Mouse (Mus musculus): ENCODE measurements at regions not wholly inside any gene's neighbourhood (a gene's known extent, or its start where the extent isn't known, plus 50 kb on each side); places are given as distances from the start of the nearest gene placed in this dataset.

DNA sequence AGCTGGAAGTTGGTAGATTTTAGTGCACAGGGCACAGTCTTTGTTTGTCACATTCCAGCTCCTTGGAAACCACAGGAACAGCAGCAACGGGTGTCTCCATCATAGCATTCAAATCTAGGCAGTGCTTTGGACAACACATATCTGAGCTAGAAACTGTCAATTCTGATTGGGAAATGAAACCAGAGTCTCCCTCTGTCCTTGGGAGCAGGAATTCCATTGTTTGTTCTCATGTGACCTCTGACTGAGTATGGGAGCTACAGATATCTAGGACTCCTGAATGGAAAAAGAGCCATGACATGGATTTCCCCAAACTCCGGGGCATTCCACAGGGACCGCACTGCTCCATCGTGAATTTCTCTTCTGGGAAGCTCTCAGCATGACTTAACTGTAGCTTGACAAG lies 205.5 kb upstream of the Rasgrp1 start:
- DNase-seq, result no peak

DNA sequence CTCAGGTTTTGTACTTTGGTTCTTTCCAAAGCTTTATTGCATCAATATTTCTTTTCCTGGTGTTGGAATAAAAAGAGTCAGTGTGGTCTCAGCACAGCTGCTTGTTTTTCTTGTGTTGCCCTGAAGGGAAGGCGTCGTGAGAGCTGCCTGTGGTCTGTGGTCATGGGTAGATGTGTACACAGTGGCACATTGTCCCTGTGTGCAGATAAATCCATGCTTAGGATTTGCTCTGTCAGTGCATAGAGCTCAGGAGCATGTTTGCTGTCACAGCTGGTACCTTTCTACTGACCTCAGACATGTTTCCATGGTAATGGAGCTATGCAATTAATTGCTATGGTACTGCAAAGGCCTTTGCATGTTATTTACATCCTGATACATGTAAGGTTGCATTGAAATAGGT lies 213.5 kb upstream of the Rasgrp1 start:
- DNase-seq, result no peak

DNA sequence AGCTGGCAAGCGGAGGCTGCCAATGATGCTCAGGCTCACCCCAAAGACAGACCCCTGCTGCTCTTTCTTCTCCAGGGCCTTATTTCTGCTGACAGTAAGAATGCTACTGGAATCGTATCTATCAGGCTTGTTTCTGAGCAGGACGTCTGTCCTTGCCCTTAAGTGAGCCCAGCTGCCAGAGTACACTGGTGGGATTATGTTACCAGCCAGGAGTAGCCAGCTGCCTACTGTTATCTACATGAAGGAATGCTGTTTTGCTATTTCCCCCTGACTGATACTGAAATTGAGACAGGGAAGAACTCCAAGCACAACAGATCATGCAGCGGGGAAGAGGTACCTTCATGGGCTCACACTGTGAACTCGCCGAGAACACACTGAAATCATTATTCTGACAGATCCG lies 228.2 kb upstream of the Rasgrp1 start:
- no peak for DNase-seq

DNA sequence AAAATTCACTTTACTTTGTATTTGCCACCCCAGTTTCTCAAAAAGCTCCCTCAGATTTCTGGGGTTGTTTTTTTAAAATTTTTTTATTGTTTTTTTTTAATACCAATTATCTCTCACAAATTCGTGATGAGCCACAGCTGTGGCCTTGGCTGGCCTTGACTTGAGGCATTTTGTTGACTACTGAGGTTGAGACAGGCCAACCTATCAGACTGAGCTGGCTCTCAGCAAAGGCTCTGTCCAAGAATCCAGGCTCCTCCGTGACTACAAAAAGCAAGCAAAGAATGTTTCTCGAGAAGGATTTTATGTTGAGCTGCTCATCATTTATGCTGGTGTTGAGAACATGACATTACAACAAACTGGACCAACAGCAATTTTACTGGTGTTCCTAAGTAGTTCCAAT lies 244.6 kb upstream of the Rasgrp1 start:
- DNase-seq, result peak; percentile 5

DNA sequence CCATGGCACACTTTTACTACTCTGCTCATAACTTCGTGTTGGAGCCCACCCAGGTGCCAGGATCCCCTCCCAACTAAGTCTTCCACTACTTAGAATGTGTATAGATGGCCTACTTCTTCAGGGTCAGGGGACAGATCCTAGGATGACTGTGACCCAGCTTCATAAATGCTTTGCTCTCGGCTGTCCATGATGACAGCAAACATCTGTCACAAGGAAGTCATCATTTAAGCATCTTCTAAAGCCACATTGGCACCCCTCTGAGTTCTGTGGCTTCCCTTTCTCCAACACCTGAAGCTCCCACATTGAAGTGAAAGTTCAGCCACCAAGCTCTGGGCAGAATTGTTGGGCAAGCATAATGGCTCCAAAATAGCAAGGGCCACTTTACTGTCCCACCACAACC lies 252.2 kb upstream of the Rasgrp1 start:
- no peak for DNase-seq

DNA sequence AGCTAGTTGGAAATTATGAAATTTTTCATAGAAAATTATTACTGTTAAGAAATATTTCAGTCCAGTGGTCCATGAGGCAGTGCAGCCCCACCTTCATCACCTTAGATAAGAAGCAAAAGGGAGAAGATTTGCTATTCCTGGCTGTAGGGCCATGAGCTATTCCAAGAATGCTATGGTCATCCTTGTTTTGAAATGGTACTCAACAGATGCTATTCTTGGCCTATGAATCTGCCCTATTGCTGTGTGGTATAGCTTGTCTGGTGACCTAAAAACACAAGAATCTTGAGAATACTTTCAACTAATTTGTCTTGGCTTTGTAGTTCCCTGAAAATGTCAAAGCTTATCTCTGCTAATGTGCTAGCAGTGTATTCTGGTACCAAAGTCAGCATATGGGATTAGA lies 254.8 kb upstream of the Rasgrp1 start:
- DNase-seq, result no peak

DNA sequence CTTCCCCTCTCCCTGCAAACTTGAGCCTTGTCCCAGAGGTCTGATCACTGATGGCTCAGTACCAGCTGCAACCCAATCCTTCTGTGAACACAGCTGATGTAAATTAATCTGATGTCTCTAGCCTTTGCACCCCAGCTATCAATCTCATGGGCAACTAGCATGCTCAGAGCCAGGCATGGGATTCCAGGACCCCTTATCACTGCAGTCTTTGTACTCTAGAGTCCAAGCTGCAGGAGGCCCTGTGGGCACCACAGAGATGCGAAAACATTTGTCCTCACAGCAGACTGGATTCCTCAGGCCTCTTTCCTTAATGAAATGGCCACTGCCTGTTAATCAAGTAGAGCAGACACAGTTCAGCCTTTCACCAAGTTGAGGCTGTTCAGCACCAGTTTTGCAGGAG lies 272.0 kb upstream of the Rasgrp1 start:
- no peak for DNase-seq

DNA sequence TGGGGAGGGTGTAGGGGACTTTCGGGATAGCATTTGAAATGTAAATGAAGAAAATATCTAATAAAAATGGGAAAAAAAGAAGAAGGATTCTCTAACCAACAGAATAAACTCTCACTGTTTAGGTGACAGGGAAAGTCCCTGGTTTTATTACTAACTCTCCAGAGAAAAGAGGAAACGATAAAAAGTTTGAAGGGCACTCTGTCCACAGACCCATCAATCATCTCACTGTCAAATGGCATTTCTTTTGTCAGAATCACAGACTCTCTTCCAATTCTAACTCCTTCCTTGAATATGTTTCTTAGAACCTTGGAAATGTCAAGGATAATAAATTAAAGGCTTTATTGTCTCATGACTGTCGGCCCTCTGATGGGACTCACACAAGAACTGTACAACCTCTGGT lies 275.3 kb upstream of the Rasgrp1 start:
- no peak for DNase-seq

DNA sequence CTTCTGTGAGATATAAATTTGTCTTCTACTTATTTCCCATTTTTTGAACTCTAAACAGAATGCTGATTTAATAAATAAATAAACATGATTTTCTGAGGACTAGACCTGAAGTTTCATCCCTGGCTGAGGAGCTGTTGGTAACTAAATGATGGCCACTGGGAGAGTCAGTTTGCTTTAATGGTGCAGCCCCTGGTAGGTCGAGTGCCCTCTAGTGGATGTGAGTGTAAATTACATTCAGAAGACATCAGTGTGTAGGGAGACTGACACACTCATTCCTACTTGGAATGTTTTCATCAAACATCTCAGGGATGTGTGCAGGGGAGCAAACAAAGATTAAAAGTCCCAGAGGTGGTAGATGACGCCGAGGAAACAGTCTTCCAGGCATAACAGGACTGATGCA lies 281.2 kb upstream of the Rasgrp1 start:
- no peak for DNase-seq

DNA sequence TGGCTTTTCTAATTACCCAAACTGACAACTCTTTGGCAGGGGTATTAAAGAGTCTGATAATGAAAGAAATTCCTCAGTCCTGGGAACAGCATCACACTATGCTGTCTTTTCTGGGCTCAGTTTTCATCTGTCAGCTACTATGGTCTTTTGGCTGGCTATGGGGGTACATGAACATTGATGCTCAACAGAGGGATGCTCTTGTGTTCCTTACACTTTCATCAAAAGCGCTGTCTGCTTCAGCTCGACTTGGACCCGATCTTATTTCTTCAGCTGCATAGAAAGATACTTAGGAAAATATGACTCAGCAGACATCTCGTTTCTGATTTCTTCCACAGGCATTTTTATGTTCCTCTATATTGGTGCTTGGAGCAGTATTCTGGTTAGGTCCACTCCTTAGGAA lies 292.1 kb upstream of the Rasgrp1 start:
- no peak for DNase-seq

DNA sequence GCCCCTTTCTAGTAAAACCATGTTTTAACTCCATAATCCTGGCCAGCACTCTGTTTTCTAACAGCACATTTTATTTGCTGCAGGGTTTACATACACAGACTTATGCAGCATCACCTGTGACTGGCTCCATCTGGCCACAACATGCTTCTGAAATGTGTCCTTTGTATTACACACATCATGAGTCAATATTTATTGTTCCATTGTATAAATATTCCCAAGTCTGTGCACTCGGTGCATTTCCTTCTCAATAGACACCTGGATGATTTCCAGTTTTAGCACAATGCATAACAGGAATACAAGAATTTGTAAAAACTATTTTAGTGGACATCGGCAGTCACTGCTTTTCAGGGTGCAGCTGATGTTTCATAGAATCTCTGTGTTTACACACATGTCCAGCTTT lies 294.6 kb upstream of the Rasgrp1 start:
- no peak for DNase-seq

DNA sequence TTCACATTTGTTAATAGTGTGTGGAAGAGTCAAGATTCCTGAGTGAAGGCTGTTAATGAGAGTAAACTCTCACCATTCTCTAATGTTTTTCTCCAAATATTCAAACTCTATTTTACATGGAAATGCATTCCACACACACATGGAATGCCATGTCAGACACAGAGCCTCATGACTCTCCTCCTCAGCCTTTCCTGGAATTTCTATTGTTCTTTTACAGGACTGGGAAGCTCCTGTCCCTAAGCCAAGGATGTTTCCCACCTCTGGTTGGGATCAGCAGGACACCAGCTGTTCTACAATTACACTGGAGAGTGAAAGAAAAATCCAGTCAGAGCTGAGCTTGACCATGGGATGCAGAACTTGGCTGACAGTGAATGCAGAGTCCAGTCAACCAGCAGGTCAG lies 309.3 kb upstream of the Rasgrp1 start:
- DNase-seq, result no peak

DNA sequence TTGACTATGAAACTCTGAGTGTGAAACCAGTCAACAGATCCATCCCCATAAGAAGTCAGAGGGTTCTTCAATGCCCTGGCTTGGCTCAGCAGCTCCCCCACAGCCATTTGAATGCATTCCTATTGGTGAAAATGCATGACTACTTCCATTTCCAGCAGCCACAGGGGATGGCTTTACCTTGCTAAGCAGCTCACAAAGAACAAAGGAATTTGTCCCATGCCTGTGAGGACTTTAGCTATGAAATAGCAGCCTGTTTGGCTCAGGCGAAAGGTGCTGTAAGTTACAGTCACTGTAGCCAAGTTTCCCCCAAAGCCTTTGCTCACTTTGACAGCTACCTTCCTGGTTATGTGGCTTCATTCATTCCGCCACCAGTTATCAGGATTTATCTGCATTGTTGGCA lies 309.8 kb upstream of the Rasgrp1 start:
- DNase-seq, result no peak

DNA sequence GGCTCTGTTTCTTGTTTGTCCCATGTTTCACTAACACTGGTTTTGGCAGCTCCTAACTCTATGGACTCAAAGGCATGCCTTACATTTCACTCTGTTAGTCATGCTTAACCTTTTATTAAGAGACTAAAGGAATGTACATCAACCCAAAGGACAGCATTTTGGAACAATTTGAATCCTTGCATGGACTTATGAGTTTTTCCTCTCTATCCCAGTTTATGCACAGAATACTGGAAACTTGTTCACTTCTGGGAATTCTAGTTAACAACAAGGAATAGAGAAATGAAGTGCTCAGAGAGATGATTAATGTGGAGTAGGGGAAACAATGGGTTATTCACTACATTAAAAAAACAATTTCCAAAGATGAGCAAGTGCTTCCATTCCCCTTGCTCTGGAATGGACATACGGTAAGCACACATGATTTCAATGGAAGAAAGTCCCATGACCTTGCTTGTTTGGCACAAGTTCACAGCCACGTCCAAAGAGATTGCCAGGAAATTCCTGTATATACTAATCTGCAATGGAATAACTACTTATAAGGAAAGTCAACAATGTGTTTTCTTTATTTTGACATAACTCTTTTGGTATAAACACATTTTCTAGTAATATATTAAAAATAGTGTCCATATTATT lies 313.9 kb upstream of the Rasgrp1 start:
- DNase-seq, result no peak

DNA sequence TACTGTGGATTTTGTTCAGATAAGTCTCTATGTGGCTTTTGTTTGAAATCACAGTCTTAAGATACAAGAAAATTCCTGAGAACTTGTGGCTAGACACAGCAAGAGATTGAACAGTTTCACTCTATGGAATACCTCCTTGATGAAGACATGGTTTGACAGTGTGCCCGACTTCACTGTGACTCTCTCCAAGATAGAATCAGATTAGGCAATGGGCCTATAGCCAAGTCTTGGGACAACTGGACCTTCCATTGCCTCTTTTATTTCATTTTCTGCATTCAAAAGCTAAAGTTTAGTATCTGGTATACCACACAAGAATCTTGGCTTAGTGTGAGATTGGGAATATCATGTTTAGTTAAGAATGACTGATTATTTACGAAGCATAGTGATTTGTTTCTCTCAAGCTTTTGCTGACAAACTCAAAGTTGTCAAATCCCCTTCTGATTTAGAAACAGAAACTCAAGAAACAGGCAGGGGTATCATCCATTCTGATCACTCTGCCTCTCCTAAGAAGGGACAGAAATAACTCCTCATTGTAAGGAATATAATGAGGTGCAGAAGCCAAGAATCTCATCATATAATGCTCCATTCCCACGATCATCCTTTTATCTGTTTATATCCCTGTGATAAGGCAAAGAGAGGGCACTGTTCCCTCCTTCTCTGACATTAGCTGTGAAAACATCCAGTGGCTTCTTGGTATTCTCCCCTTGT lies 317.6 kb upstream of the Rasgrp1 start:
- DNase-seq, result no peak

DNA sequence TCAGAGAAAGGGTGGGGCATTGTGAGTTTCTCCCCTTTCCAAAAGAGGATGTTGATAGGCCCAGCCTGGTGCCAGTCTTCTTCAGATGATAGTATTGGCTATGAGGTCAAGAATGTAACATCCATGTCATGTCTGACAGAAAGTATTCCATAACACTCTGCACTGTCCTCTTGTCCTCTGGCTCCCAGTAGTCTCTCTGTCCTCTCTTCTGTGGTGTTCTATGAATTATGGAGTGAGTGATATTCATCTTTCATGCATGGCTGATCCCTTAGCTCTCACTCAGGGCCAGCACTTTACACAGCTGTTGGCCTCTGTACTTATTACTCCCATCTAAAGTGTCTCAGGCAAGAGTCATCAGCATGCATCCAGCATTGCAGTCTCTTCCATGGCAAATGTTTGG lies 319.9 kb upstream of the Rasgrp1 start:
- DNase-seq, result no peak

DNA sequence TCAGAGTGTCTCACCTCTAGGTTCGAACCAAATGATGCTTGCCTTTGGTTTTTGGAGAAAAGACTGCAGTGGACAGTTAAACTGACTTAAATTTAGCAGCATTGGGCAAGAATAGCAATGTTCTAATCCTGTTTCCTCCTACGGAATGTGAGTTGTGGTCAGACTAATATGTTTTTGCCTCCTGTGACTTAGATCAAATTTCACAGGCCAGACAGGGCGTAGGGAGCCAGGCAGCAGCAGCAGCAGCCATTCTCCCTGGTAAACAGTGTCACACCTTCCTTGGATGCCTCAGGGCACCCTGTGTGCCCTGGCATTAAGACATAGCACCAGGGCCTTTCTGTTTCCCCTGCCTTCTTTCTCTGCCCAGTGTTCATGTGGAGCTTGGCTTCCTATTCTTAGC lies 323.7 kb upstream of the Rasgrp1 start:
- no peak for DNase-seq

DNA sequence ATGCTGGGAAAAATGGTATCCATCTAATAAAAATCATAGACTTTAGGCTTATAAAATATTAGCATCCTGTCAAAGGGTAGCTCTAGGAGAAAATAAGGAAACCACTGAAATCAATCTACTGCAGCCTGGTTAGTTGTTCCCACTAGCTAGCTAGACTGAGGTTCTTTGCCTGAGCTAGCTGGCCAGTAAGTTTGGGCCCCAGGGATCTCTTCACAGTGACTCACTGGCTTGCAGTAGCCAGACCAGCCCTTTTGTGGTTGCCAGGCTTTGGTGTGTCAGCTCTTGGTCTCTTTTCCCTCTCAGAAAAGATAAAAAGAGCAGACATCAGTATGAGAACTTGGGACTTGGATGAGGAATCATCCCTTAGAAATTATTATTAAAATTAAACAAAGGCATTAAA lies 325.3 kb upstream of the Rasgrp1 start:
- DNase-seq, result no peak

DNA sequence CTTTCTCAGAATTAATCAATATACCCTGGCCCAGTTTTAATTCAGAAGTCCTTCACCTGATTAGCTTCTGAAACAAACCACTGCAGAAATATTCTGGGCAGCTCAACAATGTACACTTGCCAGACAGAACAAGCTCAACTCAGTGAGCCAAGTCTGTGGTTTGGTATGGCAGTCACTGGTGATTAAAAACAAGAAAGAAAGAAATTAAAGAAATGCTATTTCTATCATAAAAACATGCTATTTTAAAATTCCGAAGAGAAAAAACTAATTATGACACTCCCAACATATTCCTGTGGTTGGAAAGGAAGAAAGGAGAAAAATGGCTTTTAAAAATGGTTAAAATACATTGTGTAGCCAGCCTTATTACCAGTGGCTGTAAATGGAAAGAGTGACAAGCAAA lies 332.1 kb upstream of the Rasgrp1 start:
- no peak for DNase-seq

DNA sequence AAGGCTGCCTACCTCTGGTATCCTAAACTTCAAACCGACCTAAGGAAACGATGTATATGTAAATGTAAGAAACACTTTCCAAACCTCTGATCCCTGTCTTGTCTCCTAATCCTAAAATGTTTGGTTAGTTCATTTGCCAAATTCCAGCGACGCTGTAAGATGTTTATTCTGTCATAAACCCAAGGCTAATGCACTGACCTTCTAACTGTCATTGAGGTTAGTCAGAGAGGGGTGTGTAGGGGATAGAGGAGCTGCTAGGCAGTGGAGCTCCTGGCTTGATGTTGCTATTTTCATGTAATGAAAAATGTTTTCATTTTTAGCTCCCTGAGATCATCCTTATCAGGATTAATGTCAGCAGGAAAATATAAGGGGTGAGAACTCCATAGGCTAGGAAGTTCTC lies 335.8 kb upstream of the Rasgrp1 start:
- peak; percentile 2 for DNase-seq

DNA sequence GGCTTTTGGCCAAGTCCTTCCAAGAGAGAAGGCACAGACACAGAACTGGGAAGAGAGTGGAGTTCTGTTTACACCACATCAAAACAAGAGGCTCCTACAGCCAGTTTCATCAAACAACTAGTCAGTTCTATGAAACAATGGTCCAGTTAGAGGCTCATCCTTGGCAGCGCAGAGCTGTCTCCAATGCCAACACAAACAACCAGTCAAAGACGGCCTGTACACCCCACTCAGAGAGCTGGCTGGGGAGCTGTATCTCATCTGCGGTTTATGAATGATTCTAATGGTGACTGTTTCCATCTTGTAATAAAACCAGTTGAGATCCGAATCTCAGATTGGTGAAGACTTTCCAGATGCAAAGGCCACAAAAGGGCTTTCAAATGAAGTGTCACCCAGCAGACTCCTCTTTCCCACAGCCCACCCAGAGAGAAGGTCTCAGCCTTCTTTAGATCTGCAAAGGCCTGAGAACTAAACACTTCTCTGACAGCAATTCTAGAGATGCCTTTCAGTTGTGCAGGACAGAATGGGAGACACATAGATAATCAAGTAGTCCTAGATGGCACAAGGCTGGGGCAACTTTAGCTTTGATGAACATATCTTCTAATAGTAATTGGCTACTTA lies 343.1 kb upstream of the Rasgrp1 start:
- DNase-seq, result no peak

DNA sequence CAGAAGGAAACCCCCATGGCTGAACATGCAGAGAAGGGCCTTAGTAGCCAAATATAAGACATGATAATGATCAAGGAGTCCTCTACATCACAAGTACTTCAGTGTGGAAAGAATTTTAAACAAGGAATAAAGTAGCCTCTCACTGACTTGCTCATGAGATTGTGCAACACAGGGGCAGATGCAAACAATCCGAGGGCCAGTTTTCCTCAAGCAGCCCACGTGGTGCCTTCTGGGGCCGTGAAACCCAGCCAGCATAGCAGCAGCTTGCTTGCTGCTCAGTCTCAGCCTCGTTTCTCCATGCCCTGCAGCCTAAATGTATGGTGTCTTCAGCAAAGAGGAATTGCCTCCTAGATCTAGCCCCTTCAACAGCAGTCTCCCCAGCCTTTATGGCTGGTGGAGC lies 350.7 kb upstream of the Rasgrp1 start:
- DNase-seq, result peak; percentile 2

DNA sequence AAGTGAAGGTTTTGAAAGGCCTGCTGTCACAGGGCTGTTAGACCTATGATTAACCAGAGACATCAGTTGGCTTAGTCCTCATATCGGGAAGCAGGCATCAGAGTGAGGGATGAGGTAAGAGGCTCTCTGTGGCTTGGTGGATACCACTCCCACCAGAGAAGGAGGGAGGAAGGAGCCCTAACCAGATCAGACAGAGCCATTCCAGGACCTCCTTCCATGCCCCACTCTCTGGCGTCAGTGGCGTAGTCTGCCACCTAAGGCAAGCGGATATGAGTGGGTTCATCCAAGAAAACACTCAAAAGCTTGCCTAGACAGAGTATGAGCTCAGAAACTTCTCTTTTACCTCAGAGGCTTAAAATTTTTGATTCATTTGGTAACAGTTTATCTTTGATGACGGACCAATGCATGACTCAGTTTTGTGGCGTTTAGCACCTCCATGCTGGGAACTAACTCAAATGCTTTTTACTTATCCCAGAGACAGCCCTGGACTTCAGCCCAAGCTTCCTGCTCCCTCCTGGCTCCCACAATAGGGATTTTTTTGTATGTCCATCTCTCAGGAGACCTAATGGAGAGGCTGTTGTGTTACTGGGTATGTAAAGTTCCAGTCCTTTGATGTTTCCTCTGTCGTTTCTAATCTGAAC lies 367.5 kb upstream of the Rasgrp1 start:
- DNase-seq, result no peak

DNA sequence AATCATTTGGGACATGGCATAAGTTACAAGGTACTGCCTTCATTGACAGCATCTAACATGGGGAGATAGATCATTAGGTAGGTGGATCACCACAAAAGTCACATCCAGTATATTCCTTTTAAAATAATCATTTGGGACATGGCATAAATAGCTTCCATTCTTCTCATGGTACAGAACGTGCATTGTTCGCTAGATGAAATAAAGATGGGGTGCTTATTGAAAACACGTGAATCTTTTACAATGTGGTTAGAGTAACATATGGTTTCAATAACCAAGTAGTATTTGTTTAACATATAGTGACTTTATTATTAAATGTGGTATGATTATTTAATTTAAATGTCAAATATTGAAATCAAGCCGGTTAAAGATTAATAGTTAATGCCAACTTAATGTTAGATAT lies 381.3 kb upstream of the Rasgrp1 start:
- DNase-seq, result no peak

All from adrenal gland, adult 8-10 months (tissue).